Comparison of ENCODE assay signal across 13 mouse cellular contexts in genomic region chr1:39710604-39711003, GRCm38 (mm10). TPM values are rescaled to one million over a fixed set of nuclear protein-coding genes. Genes with fewer than 3 reads are reported as not detected.
DNase-seq lines count a peak whose midpoint lies in the region; ATAC-seq lines count a peak whose summit lies in the region.
"Had no signal": no experiment of that assay in that cellular context is flagged by ENCODE, and none has a peak within 500 bp of the region (broad histone marks: within the 10 kb centered on the region; RNA-seq: fewer than 3 reads in every experiment).

No protein-coding gene starts in this region.

- no peak overlapping the region for H3K4me3 ChIP-seq in lung, embryonic 16.5 days (ENCODE audit: low read length)
- H3K4me3 ChIP-seq in hindbrain, embryonic 12.5 days: no peak overlapping the region
- H3K4me3 ChIP-seq: hindbrain, embryonic 13.5 days had no signal

- WGBS in lung, embryonic 16.5 days: 59% methylated on average over 4 of the region's 4 CpGs
- 72% methylated on average over 4 of the region's 4 CpGs for WGBS in hindbrain, embryonic 12.5 days

- H3K9me3 ChIP-seq in lung, embryonic 16.5 days (ENCODE audit: control insufficient read depth, low read length): no peaks in the 10 kb centered on the region
- H3K9me3 ChIP-seq in hindbrain, embryonic 12.5 days (replicated peaks): no peaks in the 10 kb centered on the region
- H3K9me3 ChIP-seq: hindbrain, embryonic 13.5 days had no signal

- intact Hi-C loops in heart, postnatal 36 days (cut with DNase I): loop anchor here (5.0 kb wide), 1 partner anchor 192 kb away; the partner anchor contains the start of gene Map4k4

- H3K4me1 ChIP-seq in lung, embryonic 16.5 days (replicated peaks; ENCODE audit: control insufficient read depth, insufficient read depth, low read length): peaks cover 24% of the 10 kb centered on the region
- H3K4me1 ChIP-seq in hindbrain, embryonic 12.5 days: peaks cover 5% of the 10 kb centered on the region; the same call in 1 of the 2 replicates

- H3K27ac ChIP-seq in lung, embryonic 16.5 days (ENCODE audit: low read length): peak overlapping the region; percentile 56
- H3K27ac ChIP-seq in hindbrain, embryonic 12.5 days: no peak overlapping the region
- H3K27ac ChIP-seq: hindbrain, embryonic 13.5 days; macrophage had no signal

- H3K4me2 ChIP-seq in lung, embryonic 16.5 days (ENCODE audit: low read depth, low read length): no peak overlapping the region
- no peak overlapping the region for H3K4me2 ChIP-seq in hindbrain, embryonic 12.5 days (replicated peaks)
- H3K4me2 ChIP-seq: hindbrain, embryonic 13.5 days had no signal

- DNase-seq in heart, adult 9 months (ENCODE audit: low spot score in 2 of 2): peak; percentile 35 to 64
- no peak for DNase-seq in heart, postnatal 36 days
- DNase-seq in adrenal gland, postnatal 36 days: peak; percentile 22 to 46
- DNase-seq: cerebellum, postnatal 36 days; right cerebral cortex, postnatal 25 days had no signal

- H3K36me3 ChIP-seq in lung, embryonic 16.5 days (ENCODE audit: control insufficient read depth, insufficient read depth, low read length): no peaks in the 10 kb centered on the region
- H3K36me3 ChIP-seq in hindbrain, embryonic 12.5 days: no peaks in the 10 kb centered on the region
- H3K36me3 ChIP-seq: hindbrain, embryonic 13.5 days had no signal

- no peak overlapping the region for H3K9ac ChIP-seq in lung, embryonic 16.5 days (ENCODE audit: low read length)
- H3K9ac ChIP-seq in hindbrain, embryonic 12.5 days: no peak overlapping the region
- H3K9ac ChIP-seq: hindbrain, embryonic 13.5 days had no signal

- H3K27me3 ChIP-seq in lung, embryonic 16.5 days (ENCODE audit: control insufficient read depth, insufficient read depth, low read depth, low read length): no peaks in the 10 kb centered on the region
- no peaks in the 10 kb centered on the region for H3K27me3 ChIP-seq in hindbrain, embryonic 12.5 days
- H3K27me3 ChIP-seq: hindbrain, embryonic 13.5 days had no signal

- ATAC-seq in CD4-positive, CD25-positive, alpha-beta regulatory T cell, adult 4 months: peak; percentile 26
- ATAC-seq in lung, embryonic 16.5 days (ENCODE audit: low read depth): no peak
- ATAC-seq in hindbrain, embryonic 12.5 days (ENCODE audit: low FRiP score): no peak
- ATAC-seq in megakaryocyte progenitor cell, adult 5-6 weeks (replicated peaks; ENCODE audit: poor library complexity): no peak
- ATAC-seq: forebrain, embryonic 14.5 days had no signal

RNA-seq across cellular contexts. Expression of gene Rfx8, which starts 10.2 kb away (rescaled TPM):
- under 1 TPM; 0.19 to 0.46 TPM for total RNA-seq in heart, postnatal 36 days (2021)
- not detected for polyA plus RNA-seq in CD4-positive, CD25-positive, alpha-beta regulatory T cell, adult 4 months (2017; shearing (Covaris generic))
- total RNA-seq in adrenal gland, postnatal 36 days (2021): under 1 TPM in 1 of 2 experiments, not detected in 1; 0.20 TPM
- polyA plus RNA-seq in lung, embryonic 16.5 days (2015; fragmentation: Nextera tagmentation; extraction: Ambion mirVana): 0.40 and 0.58 TPM in 2 replicates
- polyA plus RNA-seq in hindbrain, embryonic 12.5 days (2016; fragmentation: Nextera tagmentation; extraction: Ambion mirVana): 0.63 and 0.93 TPM in 2 replicates
- 0.10 and 0.59 TPM in 2 replicates for total RNA-seq in megakaryocyte progenitor cell, adult 5-6 weeks (2015)
- total RNA-seq in megakaryocyte progenitor cell, adult 5-6 weeks (2017): 0.34 and 0.62 TPM in 2 replicates
- polyA plus RNA-seq: macrophage had no signal

RNA-seq across cellular contexts. Expression of gene Creg2, which starts 59.3 kb away (rescaled TPM):
- total RNA-seq in heart, postnatal 36 days (2021): not detected
- not detected for polyA plus RNA-seq in CD4-positive, CD25-positive, alpha-beta regulatory T cell, adult 4 months (2017; shearing (Covaris generic))
- total RNA-seq in adrenal gland, postnatal 36 days (2021): under 1 TPM; 0.13 to 0.23 TPM
- polyA plus RNA-seq in lung, embryonic 16.5 days (2015; fragmentation: Nextera tagmentation; extraction: Ambion mirVana): 0.04 and 0.14 TPM in 2 replicates
- polyA plus RNA-seq in hindbrain, embryonic 12.5 days (2016; fragmentation: Nextera tagmentation; extraction: Ambion mirVana): 2.0 and 2.3 TPM in 2 replicates
- not detected in 2 replicates for total RNA-seq in megakaryocyte progenitor cell, adult 5-6 weeks (2015)
- total RNA-seq in megakaryocyte progenitor cell, adult 5-6 weeks (2017): not detected in 2 replicates
- polyA plus RNA-seq: limb, embryonic 11.5 days had no signal

Comparison
In these comparisons a context has a peak if more than half of its experiments do, and no peak if none do; other contexts are left out.
1. DNase-seq: peak in heart, adult 9 months (2 of 2) and adrenal gland, postnatal 36 days (2 of 2); none in heart, postnatal 36 days (0 of 2).